Mouse (Mus musculus) right cerebral cortex, adult 2 months (tissue): ENCODE data around the gene Sema5a.

Experiments used
- DNase-seq, 2 experiments: peaks; one replicate each; pipeline ENCODE4 v3.0.0; 2021 to 2022; ENCODE audit warnings: low spot score in 2 of 2

Sema5a gene

GRCm38 (mm10) chr15:32633713-32634112 is 389.1 kb downstream of the Sema5a start:
- DNase-seq, result no peak

- no peak for DNase-seq
These were observed 393.3 kb downstream of the Sema5a start for GRCm38 (mm10) chr15:32637879-32638278.

GRCm38 (mm10) chr15:32647061-32647687 is 402.6 kb downstream of the Sema5a start:
- no peak for DNase-seq

DNA sequence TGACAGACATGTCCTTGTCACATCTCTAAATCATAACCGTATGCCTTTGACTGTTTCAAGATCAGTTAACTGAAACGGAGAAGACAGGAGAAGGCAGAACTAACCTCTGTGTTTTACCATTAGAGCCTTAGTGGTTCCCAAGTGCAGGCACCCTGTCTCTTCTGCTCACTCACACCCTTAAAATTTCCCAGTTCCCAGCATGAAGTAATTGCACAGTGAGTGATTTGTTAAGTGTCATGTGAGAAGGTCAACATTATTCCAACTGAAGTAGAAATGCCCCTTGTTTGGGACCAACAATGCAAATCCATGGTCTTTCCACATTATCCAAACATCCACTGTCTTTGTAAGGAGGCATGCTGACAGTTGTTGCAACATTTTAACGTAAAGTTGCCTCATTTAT is 409.4 kb downstream of the Sema5a start:
- no peak for DNase-seq

DNA sequence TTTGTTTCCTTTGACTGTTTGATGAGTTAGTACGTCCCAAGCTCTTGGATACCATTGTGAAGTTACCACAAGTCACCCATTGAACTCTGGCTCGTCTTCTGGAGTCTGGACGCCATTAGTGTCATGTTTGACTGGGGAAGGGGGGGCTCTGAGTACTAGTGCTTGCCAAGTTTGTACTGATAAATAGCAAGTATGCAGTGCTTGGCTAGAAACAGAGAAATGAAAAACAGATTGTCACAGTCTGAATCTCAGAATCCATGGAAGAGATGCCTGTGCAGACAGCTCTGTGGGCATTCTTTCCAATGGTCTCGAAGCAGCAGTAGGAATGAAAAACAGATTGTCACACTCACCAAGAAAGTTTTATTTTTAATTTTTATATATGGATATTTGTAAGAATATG is 411.4 kb downstream of the Sema5a start:
- no peak for DNase-seq

DNA sequence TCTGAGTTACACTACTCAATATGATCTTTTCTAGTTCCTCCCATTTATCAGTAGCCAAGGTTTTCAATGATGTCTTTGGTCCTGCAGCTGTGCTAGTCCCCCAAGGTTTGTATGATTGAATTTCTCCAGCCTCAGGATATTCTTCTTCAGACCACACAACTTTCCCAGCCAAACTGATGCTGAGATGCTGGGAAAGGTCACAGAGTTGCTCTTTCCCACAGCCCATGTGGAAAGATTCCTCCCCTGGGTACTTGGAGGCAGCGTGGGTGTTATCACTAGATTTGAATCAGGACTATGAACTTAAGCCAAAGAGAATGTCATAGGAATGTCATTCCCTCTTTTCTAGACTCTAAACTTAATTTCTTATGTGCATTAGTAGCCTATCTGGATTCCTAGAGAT is 431.8 kb downstream of the Sema5a start:
- DNase-seq, result no peak

DNA sequence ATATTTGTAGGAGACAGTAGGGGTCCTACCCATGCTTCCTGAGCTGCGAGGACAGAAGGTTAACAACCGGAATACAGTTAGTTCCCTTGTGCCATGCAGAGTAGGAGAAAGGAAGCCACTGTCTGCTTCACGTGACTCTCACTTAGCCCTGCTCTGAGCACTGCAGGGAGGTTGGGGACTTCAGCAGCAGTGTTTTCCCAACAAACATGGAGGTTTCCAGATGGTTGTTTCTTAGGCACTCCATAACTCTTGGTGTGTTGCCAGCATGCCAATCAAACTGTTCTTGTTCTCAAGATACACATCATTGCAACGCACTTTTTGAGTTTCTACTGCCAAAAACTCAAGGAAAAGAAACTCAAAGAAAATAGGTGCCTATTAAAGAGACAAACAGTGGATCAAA is 440.5 kb downstream of the Sema5a start:
- no peak for DNase-seq

GRCm38 (mm10) chr15:32691021-32691420 is 446.4 kb downstream of the Sema5a start:
- no peak for DNase-seq

DNA sequence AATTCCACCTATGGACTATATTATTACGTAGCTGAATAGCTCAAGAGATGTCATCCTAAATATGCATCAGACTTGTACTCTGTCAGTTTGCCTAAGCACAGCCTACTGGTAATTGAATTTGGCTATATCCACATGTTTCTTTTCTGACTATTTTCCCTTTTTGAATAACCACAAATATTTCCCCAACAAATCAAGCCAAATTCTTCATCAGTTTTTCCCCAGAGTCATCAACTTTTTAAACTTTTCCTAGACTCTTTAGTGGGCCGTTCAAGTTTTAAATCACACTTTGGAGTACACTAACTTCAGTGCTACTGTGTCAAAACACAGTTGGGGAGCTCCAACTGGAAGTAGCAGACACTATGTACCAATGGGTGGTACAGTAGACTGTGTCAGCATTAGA is 448.4 kb downstream of the Sema5a start:
- DNase-seq, result no peak

- peak in 1 of 2 experiments; percentile 6 for DNase-seq
These were observed 472.8 kb downstream of the Sema5a start for GRCm38 (mm10) chr15:32717298-32717985.

DNA sequence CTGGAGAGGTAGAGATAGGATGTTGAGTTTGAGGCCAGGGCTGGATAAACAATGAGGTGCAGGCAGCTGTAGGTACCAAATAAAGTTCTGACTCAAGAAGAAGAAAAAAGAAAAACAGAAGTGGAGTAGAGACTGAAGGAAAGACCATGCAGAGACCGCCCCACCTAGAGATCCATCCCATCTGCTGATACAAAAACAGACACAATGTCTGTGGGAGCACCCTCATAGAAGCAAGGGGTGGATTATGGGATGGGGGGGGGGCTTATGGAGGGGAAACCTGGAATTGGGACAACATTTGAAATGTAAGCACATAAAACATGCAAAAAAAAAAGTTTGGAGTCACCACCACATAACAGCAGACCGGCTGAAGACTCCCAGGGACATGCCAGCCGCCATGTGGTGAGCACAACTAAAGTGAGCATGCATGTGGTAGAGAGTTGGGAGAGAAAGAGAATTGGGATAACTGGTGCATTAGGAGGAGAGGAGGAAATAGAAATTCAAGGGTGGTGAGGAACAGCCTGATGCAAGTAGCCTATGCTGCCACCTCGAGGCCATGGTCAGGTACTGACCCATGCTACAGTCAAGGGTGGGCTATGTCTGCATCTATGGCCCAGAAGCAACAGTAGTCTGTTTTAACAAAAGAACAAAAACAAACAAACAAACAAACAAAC is 473.8 kb downstream of the Sema5a start:
- DNase-seq, result peak; percentile 66 to 67

GRCm38 (mm10) chr15:32718964-32719311 is 474.3 kb downstream of the Sema5a start:
- no peak for DNase-seq

GRCm38 (mm10) chr15:32730839-32731238 is 486.2 kb downstream of the Sema5a start:
- peak; percentile 59 to 64 for DNase-seq
